Mouse (Mus musculus): ENCODE data around the gene Plet1.

The Plet1 gene

GRCm38 (mm10) chr9:50494311-50494710, at the start of gene Plet1:
TSS of gene Plet1 (plus strand) at chr9:50494525.
- DNase-seq (ENCODE audit: low spot score in 2 of 2), result no peak

- no peak for DNase-seq (ENCODE audit: low spot score in 2 of 2)
Observed at GRCm38 (mm10) chr9:50449048-50449447, 45.3 kb upstream of the Plet1 start.

- DNase-seq (ENCODE audit: low spot score in 2 of 2), result peak; percentile 39 to 44
Observed at GRCm38 (mm10) chr9:50451456-50452218, 42.7 kb upstream of the Plet1 start.

GRCm38 (mm10) chr9:50452303-50452775, 42.0 kb upstream of the Plet1 start:
- peak; percentile 89 to 93 for DNase-seq (ENCODE audit: low spot score in 2 of 2)

- DNase-seq (ENCODE audit: low spot score in 2 of 2), result no peak
Observed at GRCm38 (mm10) chr9:50457596-50457995, 36.7 kb upstream of the Plet1 start.

GRCm38 (mm10) chr9:50459537-50459936, 34.8 kb upstream of the Plet1 start:
- no peak for DNase-seq (ENCODE audit: low spot score in 2 of 2)

- DNase-seq (ENCODE audit: low spot score in 2 of 2), result peak; percentile 70 to 78
Observed at GRCm38 (mm10) chr9:50462494-50463204, 31.7 kb upstream of the Plet1 start.

GRCm38 (mm10) chr9:50463205-50463508, 31.2 kb upstream of the Plet1 start:
- DNase-seq (ENCODE audit: low spot score in 2 of 2), result no peak

- no peak for DNase-seq (ENCODE audit: low spot score in 2 of 2)
Observed at GRCm38 (mm10) chr9:50470377-50471100, 23.8 kb upstream of the Plet1 start.

- no peak for DNase-seq (ENCODE audit: low spot score in 2 of 2)
Observed at GRCm38 (mm10) chr9:50471181-50471901, 23.0 kb upstream of the Plet1 start.

- DNase-seq (ENCODE audit: low spot score in 2 of 2), result no peak
Observed at GRCm38 (mm10) chr9:50475318-50475717, 19.0 kb upstream of the Plet1 start.

- DNase-seq (ENCODE audit: low spot score in 2 of 2), result no peak
Observed at GRCm38 (mm10) chr9:50475745-50476144, 18.6 kb upstream of the Plet1 start.

- DNase-seq (ENCODE audit: low spot score in 2 of 2), result no peak
Observed at GRCm38 (mm10) chr9:50476651-50477050, 17.7 kb upstream of the Plet1 start.

- no peak for DNase-seq (ENCODE audit: low spot score in 2 of 2)
Observed at GRCm38 (mm10) chr9:50477270-50477669, 17.1 kb upstream of the Plet1 start.

GRCm38 (mm10) chr9:50478826-50479225, 15.5 kb upstream of the Plet1 start:
- DNase-seq (ENCODE audit: low spot score in 2 of 2), result no peak

- no peak for DNase-seq (ENCODE audit: low spot score in 2 of 2)
Observed at GRCm38 (mm10) chr9:50479476-50479875, 14.8 kb upstream of the Plet1 start.

GRCm38 (mm10) chr9:50482743-50483142, 11.6 kb upstream of the Plet1 start:
- no peak for DNase-seq (ENCODE audit: low spot score in 2 of 2)

GRCm38 (mm10) chr9:50485521-50485920, 8.8 kb upstream of the Plet1 start:
- DNase-seq (ENCODE audit: low spot score in 2 of 2), result no peak

- no peak for DNase-seq (ENCODE audit: low spot score in 2 of 2)
Observed at GRCm38 (mm10) chr9:50490836-50491235, 3.5 kb upstream of the Plet1 start.

- no peak for DNase-seq (ENCODE audit: low spot score in 2 of 2)
Observed at GRCm38 (mm10) chr9:50491531-50492045, 2.7 kb upstream of the Plet1 start.

- no peak for DNase-seq (ENCODE audit: low spot score in 2 of 2)
Observed at GRCm38 (mm10) chr9:50493777-50494176, 548 bp upstream of the Plet1 start.

Measured in right cerebral cortex, adult 2 months (tissue).